Mouse (Mus musculus) left cerebral cortex, postnatal 36 days (tissue): ENCODE measurements around the gene Col8a1. TPM values are rescaled to one million over a fixed set of nuclear protein-coding genes. Genes with fewer than 3 reads are reported as not detected.

ENCODE experiments used
- DNase-seq, 2 experiments: peaks; one replicate each; pipeline ENCODE4 v3.0.0; 2021 to 2022; ENCODE audit warnings: low spot score in 2 of 2, mixed read lengths in 1 of 2
- intact Hi-C: fragments of 180-260 bp; cut with DNase I; formaldehyde crosslinking; loops from one replicate; pipeline ENCODE4 v1.15.1; 2025
- total RNA-seq, 2 experiments: library from RNA; stranded (reverse); gene quantifications; 2 replicates each; pipeline ENCODE4 v1.2.3; 2021

Col8a1 gene
- total RNA-seq = 1 to 10 TPM; 1.9 to 2.1 TPM

- intact Hi-C loops = no loop called here
- DNase-seq = peak; percentile 12 to 20
Measured at GRCm38 (mm10) chr16:57754526-57755125, at the start of gene Col8a1. TSS of gene Col8a1 (minus strand) at chr16:57754737.

GRCm38 (mm10) chr16:57801886-57802285 is 47.3 kb upstream of the Col8a1 start:
- intact Hi-C loops = no loop called here
- no peak for DNase-seq

- DNase-seq = no peak
- intact Hi-C loops = no loop called here
Measured at GRCm38 (mm10) chr16:57796321-57796720, 41.8 kb upstream of the Col8a1 start.

GRCm38 (mm10) chr16:57779011-57779410 is 24.5 kb upstream of the Col8a1 start:
- intact Hi-C loops = no loop called here
- no peak for DNase-seq

- DNase-seq = no peak
- intact Hi-C loops = no loop called here
Measured at GRCm38 (mm10) chr16:57765615-57766014, 11.1 kb upstream of the Col8a1 start.

- intact Hi-C loops = no loop called here
Measured at GRCm38 (mm10) chr16:57759862-57760261, 5.3 kb upstream of the Col8a1 start.

GRCm38 (mm10) chr16:57755708-57756107 is 1.2 kb upstream of the Col8a1 start:
- DNase-seq = peak in 1 of 2 experiments; percentile 16
- intact Hi-C loops = no loop called here

More at GRCm38 (mm10) chr16:57759862-57760261, 5.3 kb upstream of the Col8a1 start:
- DNase-seq = no peak

- intact Hi-C loops = no loop called here
- DNase-seq = peak; percentile 56 to 62
Measured at GRCm38 (mm10) chr16:57755241-57755640, 704 bp upstream of the Col8a1 start.

- intact Hi-C loops = no loop called here
- no peak for DNase-seq
Measured at GRCm38 (mm10) chr16:57753539-57754280, 827 bp downstream of the Col8a1 start.

- intact Hi-C loops = no loop called here
- no peak for DNase-seq
Measured at GRCm38 (mm10) chr16:57750549-57750948, 4.0 kb downstream of the Col8a1 start.

- no peak for DNase-seq
- intact Hi-C loops = no loop called here
Measured at GRCm38 (mm10) chr16:57748093-57748492, 6.4 kb downstream of the Col8a1 start.

GRCm38 (mm10) chr16:57747357-57748056 is 7.0 kb downstream of the Col8a1 start:
- DNase-seq = no peak
- intact Hi-C loops = no loop called here

GRCm38 (mm10) chr16:57740169-57740568 is 14.4 kb downstream of the Col8a1 start:
- intact Hi-C loops = no loop called here
- DNase-seq = no peak

GRCm38 (mm10) chr16:57734942-57735341 is 19.6 kb downstream of the Col8a1 start:
- DNase-seq = no peak

GRCm38 (mm10) chr16:57733545-57733944 is 21.0 kb downstream of the Col8a1 start:
- no peak for DNase-seq
- intact Hi-C loops = no loop called here

More at GRCm38 (mm10) chr16:57734942-57735341, 19.6 kb downstream of the Col8a1 start:
- intact Hi-C loops = no loop called here

GRCm38 (mm10) chr16:57733139-57733538 is 21.4 kb downstream of the Col8a1 start:
- intact Hi-C loops = no loop called here
- no peak for DNase-seq

- no peak for DNase-seq
- intact Hi-C loops = no loop called here
Measured at GRCm38 (mm10) chr16:57724978-57725377, 29.6 kb downstream of the Col8a1 start.

- intact Hi-C loops = no loop called here
- no peak for DNase-seq
Measured at GRCm38 (mm10) chr16:57718982-57719381, 35.6 kb downstream of the Col8a1 start.

- intact Hi-C loops = no loop called here
- DNase-seq = no peak
Measured at GRCm38 (mm10) chr16:57698733-57699132, 55.8 kb downstream of the Col8a1 start.

- intact Hi-C loops = no loop called here
- no peak for DNase-seq
Measured at GRCm38 (mm10) chr16:57694694-57695093, 59.8 kb downstream of the Col8a1 start.
